Mouse (Mus musculus) CH12.LX (cell line): ENCODE measurements at regions not wholly inside any gene's neighbourhood (a gene's known extent, or its start where the extent isn't known, plus 50 kb on each side); places are given as distances from the start of the nearest gene placed in this dataset.

Source experiments
- DNase-seq: peaks from one replicate; pipeline ENCODE4 v3.0.0-alpha.2; 2013; ENCODE audit errors: extremely low read depth
- H3K27ac ChIP-seq: 2 replicates; pipeline ENCODE4 v1.5.1; 2012; ENCODE audit warnings: low read depth, mild to moderate bottlenecking, control low read depth, moderate library complexity; ENCODE audit not compliant: insufficient read depth
- H3K27me3 ChIP-seq: replicated peaks from 2 replicates; pipeline ENCODE3; 2012; ENCODE audit warnings: inconsistent platforms
- H3K36me3 ChIP-seq, 2 experiments: replicated peaks in 1 of 2; 2 replicates each; pipeline versions ENCODE3 to v1.6.1; 2012; ENCODE audit warnings: inconsistent platforms in 1 of 2, low read length in 1 of 2, mild to moderate bottlenecking in 1 of 2, mixed read lengths in 1 of 2, moderate library complexity in 1 of 2; ENCODE audit not compliant: control insufficient read depth in 1 of 2, insufficient read depth in 1 of 2
- H3K4me1 ChIP-seq, 2 experiments: 2 replicates each; pipeline ENCODE4 v1.6.1; 2012; ENCODE audit warnings: inconsistent platforms in 1 of 2, moderate library complexity in 1 of 2; ENCODE audit not compliant: insufficient read depth in 2 of 2, control insufficient read depth in 1 of 2
- H3K4me2 ChIP-seq: 2 replicates; pipeline ENCODE4 v1.6.1; 2012; ENCODE audit warnings: low read depth, mild to moderate bottlenecking, control low read depth; ENCODE audit not compliant: poor library complexity, insufficient read depth, severe bottlenecking
- H3K4me3 ChIP-seq, 3 experiments: fragments of 150-350 bp in 1 of 3; sonication (generic) in 1 of 3; replicated peaks in 1 of 3; 2 replicates each; pipeline versions ENCODE3 to v1.5.1; 2011 to 2012; ENCODE audit warnings: low read depth in 2 of 3, low read length in 2 of 3, mild to moderate bottlenecking in 2 of 3, moderate library complexity in 2 of 3, control low read depth in 1 of 3, improper control_type of control experiment in 1 of 3, inconsistent platforms in 1 of 3, mixed read lengths in 1 of 3; ENCODE audit not compliant: poor library complexity in 1 of 3
- H3K79me2 ChIP-seq: replicated peaks from 2 replicates; pipeline ENCODE4 v1.6.1; 2012; ENCODE audit warnings: mild to moderate bottlenecking, moderate library complexity; ENCODE audit not compliant: control insufficient read depth, poor library complexity, insufficient read depth, severe bottlenecking; ENCODE audit errors: extremely low read depth
- H3K9ac ChIP-seq: 2 replicates; pipeline ENCODE4 v1.6.1; 2012; ENCODE audit warnings: low read depth, mild to moderate bottlenecking, control low read depth, moderate library complexity; ENCODE audit not compliant: insufficient read depth
- H3K9me3 ChIP-seq: replicated peaks from 2 replicates; pipeline ENCODE3; 2012; ENCODE audit warnings: low read length, inconsistent platforms, mixed read lengths
- CHD1 ChIP-seq: IDR thresholded peaks from 2 replicates; pipeline ENCODE4 v1.6.1; 2012; ENCODE audit warnings: low read depth, low read length, improper control_type of control experiment, inconsistent platforms
- CHD2 ChIP-seq: IDR thresholded peaks from 2 replicates; pipeline ENCODE4 v1.6.1; 2011; ENCODE audit warnings: low read length, improper control_type of control experiment
- CTCF ChIP-seq, 2 experiments: IDR thresholded peaks in 1 of 2; conservative IDR thresholded peaks in 1 of 2; 2 replicates each; pipeline ENCODE4 v1.5.1; 2011 to 2012; ENCODE audit warnings: low read depth in 2 of 2, low read length in 2 of 2, improper control_type of control experiment in 1 of 2, inconsistent platforms in 1 of 2, mild to moderate bottlenecking in 1 of 2, moderate library complexity in 1 of 2
- E2F4 ChIP-seq: IDR thresholded peaks from 2 replicates; pipeline ENCODE4 v1.6.1; 2011; ENCODE audit warnings: low read depth, low read length, improper control_type of control experiment; ENCODE audit not compliant: insufficient replicate concordance
- ETS1 ChIP-seq: conservative IDR thresholded peaks from 2 replicates; pipeline ENCODE4 v1.6.1; 2012; ENCODE audit warnings: low read depth, mild to moderate bottlenecking, inconsistent platforms, low read length, improper control_type of control experiment, moderate library complexity
- GABPA ChIP-seq: IDR thresholded peaks from 2 replicates; pipeline ENCODE4 v1.6.1; 2012; ENCODE audit warnings: low read depth, low read length, improper control_type of control experiment, inconsistent platforms; ENCODE audit not compliant: insufficient replicate concordance
- HCFC1 ChIP-seq: IDR thresholded peaks from 2 replicates; pipeline ENCODE4 v1.6.1; 2012; ENCODE audit warnings: low read depth, mild to moderate bottlenecking, inconsistent platforms, low read length, improper control_type of control experiment
- IRF4 ChIP-seq: IDR thresholded peaks from 2 replicates; pipeline ENCODE4 v1.6.1; 2014; ENCODE audit warnings: low read depth, mild to moderate bottlenecking, inconsistent platforms, low read length, improper control_type of control experiment
- JUND ChIP-seq: conservative IDR thresholded peaks from 2 replicates; pipeline ENCODE4 v1.6.1; 2011; ENCODE audit warnings: low read depth, low read length, improper control_type of control experiment
- MAFK ChIP-seq: IDR thresholded peaks from 2 replicates; pipeline ENCODE4 v1.6.1; 2011; ENCODE audit warnings: low read length, improper control_type of control experiment; ENCODE audit not compliant: insufficient replicate concordance
- MAZ ChIP-seq: IDR thresholded peaks from 2 replicates; pipeline ENCODE4 v1.6.1; 2012; ENCODE audit warnings: low read depth, mild to moderate bottlenecking, inconsistent platforms, low read length, improper control_type of control experiment, moderate library complexity
- MEF2A ChIP-seq: IDR thresholded peaks from 2 replicates; pipeline ENCODE4 v1.6.1; 2014; ENCODE audit warnings: low read depth, mild to moderate bottlenecking, inconsistent platforms, low read length, improper control_type of control experiment, borderline replicate concordance
- NELFE ChIP-seq: IDR thresholded peaks from 2 replicates; pipeline ENCODE4 v1.6.1; 2011; ENCODE audit warnings: low read depth, low read length, improper control_type of control experiment
- PAX5 ChIP-seq: IDR thresholded peaks from 2 replicates; pipeline ENCODE4 v1.6.1; 2012; ENCODE audit warnings: low read length, inconsistent platforms, mixed read lengths
- POLR2A ChIP-seq: IDR thresholded peaks from 2 replicates; pipeline ENCODE4 v1.6.1; 2011; ENCODE audit warnings: low read depth, mild to moderate bottlenecking, improper control_type of control experiment, low read length
- RCOR1 ChIP-seq: conservative IDR thresholded peaks from 2 replicates; pipeline ENCODE4 v1.6.1; 2012; ENCODE audit warnings: low read depth, mild to moderate bottlenecking, inconsistent platforms, low read length, improper control_type of control experiment
- SIN3A ChIP-seq: IDR thresholded peaks from 2 replicates; pipeline ENCODE4 v1.6.1; 2012; ENCODE audit warnings: low read length, improper control_type of control experiment, inconsistent platforms
- TBP ChIP-seq: conservative IDR thresholded peaks from 2 replicates; pipeline ENCODE4 v1.6.1; 2011; ENCODE audit warnings: low read depth, low read length, improper control_type of control experiment
- UBTF ChIP-seq: IDR thresholded peaks from 2 replicates; pipeline ENCODE4 v1.6.1; 2012; ENCODE audit warnings: low read depth, mild to moderate bottlenecking, inconsistent platforms, low read length, improper control_type of control experiment, moderate library complexity
- USF1 ChIP-seq: IDR thresholded peaks from 2 replicates; pipeline ENCODE4 v1.6.1; 2014; ENCODE audit warnings: low read depth, mild to moderate bottlenecking, inconsistent platforms, low read length, improper control_type of control experiment
- USF2 ChIP-seq: conservative IDR thresholded peaks from 2 replicates; pipeline ENCODE4 v1.6.1; 2011; ENCODE audit warnings: low read depth, low read length, improper control_type of control experiment
- ZKSCAN1 ChIP-seq: IDR thresholded peaks from 2 replicates; pipeline ENCODE4 v1.6.1; 2012; ENCODE audit warnings: low read depth, inconsistent platforms, low read length, improper control_type of control experiment, borderline replicate concordance
- ZMIZ1 ChIP-seq: IDR thresholded peaks from 2 replicates; pipeline ENCODE4 v1.6.1; 2012; ENCODE audit warnings: low read depth, mild to moderate bottlenecking, inconsistent platforms, low read length, improper control_type of control experiment
- dilution Hi-C: fragments of 300-500 bp; cut with MboI; formaldehyde crosslinking; loops from 2 replicates; pipeline ENCODE4 v1.14.3; 2020; ENCODE audit warnings: low sequenced_read_pairs; ENCODE audit not compliant: extremely low pct_unique_long_range_greater_than_20kb, extremely low pct_ligation_motif_present
- in situ Hi-C: fragments of 300-500 bp; cut with MboI; formaldehyde crosslinking; loops from 3 replicates; pipeline ENCODE4 v1.14.3; 2019; ENCODE audit warnings: low sequenced_read_pairs, low pct_ligation_motif_present, low pct_unique_long_range_greater_than_20kb, mixed read lengths

- no peak for DNase-seq
- Histone ChIP-seq H3K36me3 (no peaks in the 10 kb centered on the region), H3K4me1 (no peaks in the 10 kb centered on the region), H3K9ac (no peak overlapping the region), H3K27ac (no peak overlapping the region), H3K9me3 (peaks cover 26% of the 10 kb centered on the region), H3K4me3 (no peak overlapping the region), H3K79me2 (no peaks in the 10 kb centered on the region), H3K4me2 (no peak overlapping the region), H3K27me3 (no peaks in the 10 kb centered on the region)
- dilution Hi-C loops (no loop called here), in situ Hi-C loops (no loop called here)
- no peak for TF ChIP-seq PAX5
- no peak for TF ChIP-seq SIN3A
- no peak for TF ChIP-seq CHD1
- TF ChIP-seq IRF4 = no peak
- no peak for TF ChIP-seq CHD2
- no peak for TF ChIP-seq RCOR1
- no peak for TF ChIP-seq ZMIZ1
- no peak for TF ChIP-seq GABPA
- no peak for TF ChIP-seq MAZ
- TF ChIP-seq USF1 = no peak
- TF ChIP-seq MAFK = no peak
- no peak for TF ChIP-seq NELFE
- TF ChIP-seq UBTF = no peak
- TF ChIP-seq E2F4 = no peak
- TF ChIP-seq TBP = no peak
- no peak for TF ChIP-seq POLR2A
- TF ChIP-seq, all 38 proteins: peak for 0
These were observed 271.9 kb upstream of the Mettl25 start for GRCm38 (mm10) chr10:106113083-106113482.

GRCm38 (mm10) chr10:106114743-106115486, 273.7 kb upstream of the Mettl25 start:
- Histone ChIP-seq H3K4me2 (no peak overlapping the region), H3K9me3 (peaks cover 26% of the 10 kb centered on the region), H3K4me1 (no peaks in the 10 kb centered on the region), H3K79me2 (no peaks in the 10 kb centered on the region), H3K4me3 (no peak overlapping the region), H3K9ac (no peak overlapping the region), H3K27me3 (no peaks in the 10 kb centered on the region), H3K27ac (no peak overlapping the region), H3K36me3 (no peaks in the 10 kb centered on the region)
- no peak for DNase-seq
- TF ChIP-seq CTCF (conservative IDR thresholded peaks at IDR 0.05 in 1 of 2, IDR thresholded peaks at IDR 0.05 in 1 of 2; ENCODE audit: low read depth in 2 of 2, low read length in 2 of 2) (no peak), MEF2A (no peak), ZMIZ1 (no peak), CHD2 (no peak), USF2 (no peak), ZKSCAN1 (no peak), JUND (no peak), ETS1 (no peak), HCFC1 (no peak)
- in situ Hi-C loops (no loop called here), dilution Hi-C loops (no loop called here)
